Mouse (Mus musculus) megakaryocyte, embryonic 14.5 days (primary cell): ENCODE data around the gene Doc2g. TPM values are rescaled to one million over a fixed set of nuclear protein-coding genes. Genes with fewer than 3 reads are reported as not detected.

Experiments used
- H3K27me3 ChIP-seq: replicated peaks from 2 replicates; pipeline ENCODE3; 2012; ENCODE audit warnings: inconsistent platforms
- H3K36me3 ChIP-seq: replicated peaks from 2 replicates; pipeline ENCODE3; 2012; ENCODE audit warnings: low read length, inconsistent platforms, mixed read lengths
- H3K4me1 ChIP-seq: 2 replicates; pipeline ENCODE4 v1.6.1; 2012; ENCODE audit warnings: inconsistent platforms
- H3K4me3 ChIP-seq: replicated peaks from 2 replicates; pipeline ENCODE3; 2012; ENCODE audit warnings: moderate library complexity, mild to moderate bottlenecking, inconsistent platforms
- H3K9me3 ChIP-seq: 2 replicates; pipeline ENCODE4 v1.6.1; 2012; ENCODE audit warnings: inconsistent platforms
- FLI1 ChIP-seq: IDR thresholded peaks from 2 replicates; pipeline ENCODE4 v1.6.1; 2012; ENCODE audit warnings: low read length, inconsistent platforms, mixed read lengths
- GATA1 ChIP-seq: IDR thresholded peaks from 3 replicates; pipeline ENCODE4 v1.6.1; 2012; ENCODE audit warnings: mixed read lengths, low read length, inconsistent platforms, borderline replicate concordance
- polyA plus RNA-seq: library from polyadenylated mRNA; stranded (reverse); fragments of >175 nt; gene quantifications from 2 replicates; pipeline ENCODE4 v1.2.3, GENCODE M21; 2012; ENCODE audit warnings: low replicate concordance; ENCODE audit not compliant: insufficient read depth

The Doc2g gene
- polyA plus RNA-seq, 1 experiment: 2.7 TPM

DNA sequence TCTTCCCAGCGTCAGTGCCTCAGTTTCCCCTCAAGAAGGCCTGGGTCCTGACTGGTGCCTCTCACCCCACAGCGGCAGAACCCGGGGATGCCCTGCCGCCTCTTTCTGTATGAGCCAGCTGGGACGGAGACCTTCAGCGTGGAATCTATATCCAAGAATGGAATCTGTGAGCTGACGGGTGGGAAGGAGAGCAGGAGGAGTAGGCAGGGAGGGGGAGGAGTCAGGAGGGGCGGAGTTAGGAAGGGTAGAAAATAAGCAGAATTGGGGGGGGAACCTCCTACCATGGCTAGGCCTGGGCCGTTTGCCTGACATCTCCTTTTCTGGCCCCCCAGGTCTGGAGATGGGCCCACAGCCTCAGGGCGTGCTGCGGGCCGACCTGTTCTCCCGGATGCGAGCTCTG, 15.0 kb upstream of the Doc2g start:
- H3K36me3 ChIP-seq: no peaks in the 10 kb centered on the region
- H3K4me3 ChIP-seq: no peak overlapping the region
- peaks cover 6% of the 10 kb centered on the region for H3K9me3 ChIP-seq
- H3K27me3 ChIP-seq: peaks cover 39% of the 10 kb centered on the region
- TF ChIP-seq GATA1 (no peak), FLI1 (no peak)
- peaks cover 48% of the 10 kb centered on the region for H3K4me1 ChIP-seq

DNA sequence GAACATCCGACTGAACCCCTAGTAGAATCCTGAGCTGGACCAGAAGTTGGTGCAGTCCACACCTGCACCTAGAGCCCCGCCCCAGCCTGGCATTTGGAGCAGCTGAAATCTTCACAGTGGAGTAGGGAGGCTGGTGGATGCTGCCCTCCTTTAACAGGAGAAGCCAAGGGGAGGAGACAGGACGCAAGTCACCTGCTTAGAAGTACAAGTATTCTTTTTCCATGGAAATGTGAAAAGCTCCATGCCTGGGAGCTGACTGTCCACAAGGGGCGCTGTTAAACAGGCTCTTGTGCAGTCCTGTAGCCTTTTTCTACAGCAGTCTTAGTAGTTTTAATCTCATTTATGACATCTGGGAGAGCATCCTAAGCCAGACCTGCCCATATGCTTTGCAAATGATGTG, 14.4 kb upstream of the Doc2g start:
- peaks cover 38% of the 10 kb centered on the region for H3K27me3 ChIP-seq
- peaks cover 46% of the 10 kb centered on the region for H3K4me1 ChIP-seq
- no peaks in the 10 kb centered on the region for H3K36me3 ChIP-seq
- no peak overlapping the region for H3K4me3 ChIP-seq
- H3K9me3 ChIP-seq: peaks cover 6% of the 10 kb centered on the region
- TF ChIP-seq GATA1 (no peak), FLI1 (no peak)

- H3K27me3 ChIP-seq: peaks cover 41% of the 10 kb centered on the region
- H3K36me3 ChIP-seq: no peaks in the 10 kb centered on the region
- peaks cover 6% of the 10 kb centered on the region for H3K9me3 ChIP-seq
- H3K4me3 ChIP-seq: no peak overlapping the region
- peaks cover 28% of the 10 kb centered on the region for H3K4me1 ChIP-seq
- no peak for TF ChIP-seq FLI1
- TF ChIP-seq GATA1: no peak
Measured at GRCm38 (mm10) chr19:3990804-3991203, 12.3 kb upstream of the Doc2g start.

DNA sequence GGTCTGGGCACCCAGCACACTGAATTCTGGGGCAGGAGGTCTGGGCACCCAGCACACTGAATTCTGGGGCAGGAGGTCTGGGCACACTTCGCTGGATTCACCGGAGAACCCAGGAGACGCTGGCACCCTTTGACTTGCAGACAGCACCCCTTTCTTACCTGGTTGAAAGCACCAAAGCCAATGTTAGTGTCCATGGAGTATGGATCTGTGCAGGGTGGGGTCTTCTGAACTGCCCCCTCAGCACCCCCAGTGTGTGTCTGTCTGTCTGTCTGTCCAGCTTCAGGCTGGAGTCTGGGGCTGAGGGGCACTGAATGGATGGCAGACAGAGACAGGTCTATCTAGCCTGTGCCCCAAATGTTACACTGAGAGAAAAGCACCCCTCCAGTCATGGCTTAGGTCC, 11.6 kb upstream of the Doc2g start:
- Histone ChIP-seq H3K4me3 (no peak overlapping the region), H3K4me1 (peaks cover 28% of the 10 kb centered on the region), H3K27me3 (peaks cover 49% of the 10 kb centered on the region), H3K9me3 (peaks cover 6% of the 10 kb centered on the region), H3K36me3 (no peaks in the 10 kb centered on the region)
- no peak for TF ChIP-seq GATA1
- TF ChIP-seq FLI1: no peak

DNA sequence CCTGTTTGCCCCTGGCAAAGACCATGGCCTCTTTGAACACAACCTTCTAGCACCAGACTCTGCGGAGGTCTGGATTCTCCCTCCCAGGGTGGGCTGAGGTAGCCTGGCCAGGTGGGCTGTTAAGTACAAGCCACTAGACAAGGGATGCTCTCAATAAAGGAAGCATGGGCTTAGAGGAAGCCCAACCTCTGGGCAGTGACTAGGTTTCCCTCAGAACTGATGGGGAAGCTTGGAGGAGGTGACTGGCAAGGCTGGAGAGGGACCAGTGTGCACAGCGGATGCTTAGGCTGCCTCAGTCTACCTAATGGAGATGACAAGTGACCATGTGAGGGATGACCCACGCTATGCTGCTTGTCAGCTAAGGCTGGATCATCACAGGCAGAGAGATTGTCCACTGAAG, 11.1 kb upstream of the Doc2g start:
- no peaks in the 10 kb centered on the region for H3K36me3 ChIP-seq
- peaks cover 28% of the 10 kb centered on the region for H3K4me1 ChIP-seq
- H3K27me3 ChIP-seq: peaks cover 51% of the 10 kb centered on the region
- no peak for TF ChIP-seq GATA1
- TF ChIP-seq FLI1: no peak
- peaks cover 6% of the 10 kb centered on the region for H3K9me3 ChIP-seq
- H3K4me3 ChIP-seq: no peak overlapping the region

DNA sequence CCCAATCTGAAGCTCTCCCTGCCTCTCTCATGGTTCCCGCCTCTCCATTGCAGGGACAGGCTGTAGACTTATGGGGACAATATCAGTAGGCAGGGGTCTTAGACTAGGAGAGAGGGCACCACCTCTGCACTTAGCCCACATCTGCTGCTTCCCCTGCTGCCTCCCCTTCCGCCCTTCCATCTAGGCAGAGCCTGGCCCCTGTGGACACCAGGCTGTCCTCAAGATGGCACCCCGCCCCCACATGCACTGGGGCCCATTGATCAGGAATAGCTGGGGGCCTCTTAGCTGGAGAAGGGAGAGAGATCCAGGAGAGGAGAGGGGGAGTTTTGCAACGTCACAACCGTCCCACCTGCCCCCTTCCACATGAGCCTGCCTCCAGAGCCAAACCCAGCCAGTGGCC, 10.7 kb upstream of the Doc2g start, which contains the start of gene Tbx10:
Gene Tbx10, plus strand, starts transcription at position 337 of the 400 bp plus-strand sequence.
- Histone ChIP-seq H3K4me3 (peak within 1 kb of the TSS; percentile 26), H3K4me1 (peaks cover 28% of the 10 kb centered on the region), H3K9me3 (peaks cover 6% of the 10 kb centered on the region), H3K36me3 (no peaks in the 10 kb centered on the region), H3K27me3 (peaks cover 53% of the 10 kb centered on the region)
- no peak for TF ChIP-seq GATA1
- TF ChIP-seq FLI1: no peak

- no peaks in the 10 kb centered on the region for H3K9me3 ChIP-seq
- no peak overlapping the region for H3K4me3 ChIP-seq
- no peaks in the 10 kb centered on the region for H3K36me3 ChIP-seq
- peaks cover 55% of the 10 kb centered on the region for H3K27me3 ChIP-seq
- TF ChIP-seq GATA1: no peak
- TF ChIP-seq FLI1: no peak
- peaks cover 52% of the 10 kb centered on the region for H3K4me1 ChIP-seq
Measured at GRCm38 (mm10) chr19:3994932-3995331, 8.2 kb upstream of the Doc2g start.

GRCm38 (mm10) chr19:3995505-3995904, 7.6 kb upstream of the Doc2g start:
- TF ChIP-seq FLI1 (no peak), GATA1 (no peak)
- peaks cover 52% of the 10 kb centered on the region for H3K27me3 ChIP-seq
- no peaks in the 10 kb centered on the region for H3K36me3 ChIP-seq
- no peak overlapping the region for H3K4me3 ChIP-seq
- peaks cover 53% of the 10 kb centered on the region for H3K4me1 ChIP-seq
- no peaks in the 10 kb centered on the region for H3K9me3 ChIP-seq

- H3K4me1 ChIP-seq: peaks cover 59% of the 10 kb centered on the region
- H3K9me3 ChIP-seq: no peaks in the 10 kb centered on the region
- no peaks in the 10 kb centered on the region for H3K36me3 ChIP-seq
- TF ChIP-seq GATA1 (no peak), FLI1 (no peak)
- H3K4me3 ChIP-seq: peak overlapping the region; percentile 18
- peaks cover 46% of the 10 kb centered on the region for H3K27me3 ChIP-seq
Measured at GRCm38 (mm10) chr19:3996106-3996505, 7.0 kb upstream of the Doc2g start.

- Histone ChIP-seq H3K4me1 (peaks cover 65% of the 10 kb centered on the region), H3K27me3 (peaks cover 41% of the 10 kb centered on the region), H3K9me3 (no peaks in the 10 kb centered on the region), H3K4me3 (no peak overlapping the region), H3K36me3 (peaks cover 3% of the 10 kb centered on the region)
- TF ChIP-seq FLI1 (no peak), GATA1 (no peak)
Measured at GRCm38 (mm10) chr19:3996747-3997146, 6.4 kb upstream of the Doc2g start.

- peaks cover 36% of the 10 kb centered on the region for H3K27me3 ChIP-seq
- TF ChIP-seq GATA1 (no peak), FLI1 (no peak)
- no peaks in the 10 kb centered on the region for H3K9me3 ChIP-seq
Measured at GRCm38 (mm10) chr19:3997231-3997630, 5.9 kb upstream of the Doc2g start.

More at GRCm38 (mm10) chr19:3997231-3997630, 5.9 kb upstream of the Doc2g start:
- Histone ChIP-seq H3K36me3 (peaks cover 5% of the 10 kb centered on the region), H3K4me1 (peaks cover 64% of the 10 kb centered on the region), H3K4me3 (no peak overlapping the region)
